Mouse (Mus musculus): ENCODE measurements around the gene Tk1. TPM values are rescaled to one million over a fixed set of nuclear protein-coding genes. Genes with fewer than 3 reads are reported as not detected.

Gene Tk1
- polyA plus RNA-seq, 1 experiment from 2014 or later = 9.8 TPM

DNA sequence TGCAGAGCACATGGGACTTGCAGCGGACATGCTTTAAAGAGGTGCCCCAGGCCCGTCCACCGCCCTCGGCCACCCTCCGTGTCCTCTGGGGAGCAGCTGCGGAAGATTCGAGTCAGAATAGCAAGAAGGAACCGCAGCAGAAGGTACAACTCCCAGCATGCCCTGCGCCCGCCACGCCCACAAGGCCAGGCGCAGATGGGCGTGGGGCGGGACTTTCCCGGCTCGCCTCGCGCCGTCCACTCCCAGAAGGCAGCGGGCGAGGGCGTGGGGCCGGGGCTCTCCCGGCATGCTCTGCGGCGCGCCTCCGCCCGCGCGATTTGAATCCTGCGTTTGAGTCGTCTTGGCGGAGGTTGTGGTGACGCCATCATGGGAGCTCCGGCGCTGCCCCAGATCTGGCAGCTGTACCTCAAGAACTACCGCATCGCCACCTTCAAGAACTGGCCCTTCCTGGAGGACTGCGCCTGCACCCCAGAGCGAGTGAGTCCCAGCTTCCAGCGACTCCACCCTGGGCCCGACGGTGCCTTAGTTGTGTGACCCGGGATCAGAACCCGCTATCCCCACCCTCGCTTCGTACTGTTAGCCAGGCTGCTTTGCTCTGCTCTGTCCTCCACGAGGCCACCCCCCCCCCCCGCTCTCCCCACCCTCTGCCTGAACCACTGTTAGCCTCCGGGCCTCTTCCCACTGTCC is 23.2 kb upstream of the Tk1 start, which contains the start of gene Birc5:
Birc5 (plus strand) TSS at position 267 of the 687 bp plus-strand sequence.
- Histone ChIP-seq H3K4me3 (ENCODE audit: low read depth, low read length) (peak within 1 kb of the TSS; percentile 69), H3K27ac (ENCODE audit: low read length) (peak within 1 kb of the TSS; percentile 98), H3K9ac (ENCODE audit: low read depth, low read length) (peak within 1 kb of the TSS; percentile 95), H3K4me1 (ENCODE audit: control insufficient read depth, insufficient read depth, low read length) (peaks cover 14% of the 10 kb centered on the region), H3K36me3 (ENCODE audit: control insufficient read depth, insufficient read depth, low read length) (no peaks in the 10 kb centered on the region), H3K27me3 (ENCODE audit: control insufficient read depth, insufficient read depth, low read depth, low read length) (no peaks in the 10 kb centered on the region), H3K4me2 (ENCODE audit: low read length) (peak within 1 kb of the TSS; percentile 84), H3K9me3 (replicated peaks; ENCODE audit: control insufficient read depth, low read length, poor library complexity, severe bottlenecking) (no peaks in the 10 kb centered on the region)
- WGBS = under 1% methylated on average over 51 of the region's 51 CpGs
- peak; percentile 95 for ATAC-seq

DNA sequence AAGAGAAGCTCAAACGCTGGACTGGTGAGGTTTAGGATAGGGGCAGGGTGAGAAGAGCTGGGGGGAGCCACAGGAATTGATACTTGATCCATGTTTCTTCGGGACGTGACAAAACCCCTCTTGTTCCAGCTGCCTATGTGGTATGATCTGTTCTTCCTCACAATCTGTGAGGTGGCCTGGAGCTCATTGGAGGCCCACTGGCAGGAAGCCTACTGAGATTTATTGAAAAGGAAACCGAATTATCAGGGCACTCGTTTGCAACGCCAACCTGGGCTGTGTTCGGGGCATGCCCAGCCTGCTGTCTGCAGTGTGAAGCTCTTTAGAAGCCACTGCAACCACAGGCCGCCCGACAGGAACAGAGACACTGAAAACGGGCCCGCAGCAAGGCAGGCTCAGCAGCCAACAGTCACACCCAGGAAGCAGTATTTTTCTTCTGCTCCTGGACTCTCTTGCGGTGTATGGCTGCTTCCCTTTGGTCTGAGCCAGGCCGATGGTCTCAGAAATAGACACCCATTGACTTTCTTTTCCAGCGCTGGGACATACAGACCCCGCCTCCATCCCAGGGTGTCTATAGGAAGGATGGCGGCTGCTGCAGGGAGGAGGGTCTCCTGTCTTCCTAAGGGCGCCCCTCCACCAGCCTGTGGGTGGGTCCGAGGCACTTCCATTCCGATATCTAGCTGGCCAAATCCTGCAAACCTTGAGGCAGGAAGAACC is 22.5 kb upstream of the Tk1 start:
- WGBS = 13% methylated on average over 19 of the region's 19 CpGs
- Histone ChIP-seq H3K4me3 (ENCODE audit: low read depth, low read length) (peak overlapping the region; percentile 69), H3K9me3 (replicated peaks; ENCODE audit: control insufficient read depth, low read length, poor library complexity, severe bottlenecking) (no peaks in the 10 kb centered on the region), H3K27me3 (ENCODE audit: control insufficient read depth, insufficient read depth, low read depth, low read length) (no peaks in the 10 kb centered on the region), H3K4me2 (ENCODE audit: low read length) (peak overlapping the region; percentile 84), H3K4me1 (ENCODE audit: control insufficient read depth, insufficient read depth, low read length) (peaks cover 14% of the 10 kb centered on the region), H3K9ac (ENCODE audit: low read depth, low read length) (peak overlapping the region; percentile 95), H3K27ac (ENCODE audit: low read length) (peak overlapping the region; percentile 98), H3K36me3 (ENCODE audit: control insufficient read depth, insufficient read depth, low read length) (no peaks in the 10 kb centered on the region)
- ATAC-seq = peak; percentile 88

DNA sequence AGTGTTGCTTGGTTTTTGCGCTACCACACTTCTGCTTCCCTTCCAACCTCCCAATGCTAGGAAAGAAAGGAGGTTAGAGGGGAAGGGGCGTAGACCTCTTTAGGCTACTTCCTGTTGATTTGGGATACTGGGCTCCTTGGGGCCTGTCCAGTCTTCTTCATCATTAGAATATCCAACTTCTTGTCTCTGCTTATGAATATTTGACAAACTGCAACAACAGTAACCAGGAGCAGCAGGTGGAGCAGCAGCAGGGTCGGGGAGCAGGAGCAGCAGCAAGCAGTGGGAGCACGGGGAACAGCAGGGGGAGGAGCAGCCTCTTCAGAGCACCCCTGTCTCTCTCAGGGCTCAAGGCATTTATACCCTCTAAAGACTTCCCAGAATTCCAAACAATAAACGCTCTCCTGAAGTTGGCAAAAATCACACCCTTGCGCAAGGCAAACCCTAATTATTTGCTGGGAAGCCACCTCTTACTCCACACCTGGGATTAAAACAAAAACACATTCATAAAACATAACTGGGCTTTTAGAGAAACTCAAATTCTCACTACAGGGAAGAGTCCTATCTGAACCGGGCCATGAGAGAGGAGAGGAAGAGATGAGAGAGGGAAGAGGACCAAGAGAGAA is 21.8 kb upstream of the Tk1 start:
- Histone ChIP-seq H3K27ac (ENCODE audit: low read length) (peak overlapping the region; percentile 98), H3K4me1 (ENCODE audit: control insufficient read depth, insufficient read depth, low read length) (peaks cover 14% of the 10 kb centered on the region), H3K4me3 (ENCODE audit: low read depth, low read length) (no peak overlapping the region; the same call in 1 of the 2 replicates), H3K9ac (ENCODE audit: low read depth, low read length) (peak overlapping the region; percentile 95), H3K4me2 (ENCODE audit: low read length) (peak overlapping the region; percentile 84), H3K9me3 (replicated peaks; ENCODE audit: control insufficient read depth, low read length, poor library complexity, severe bottlenecking) (no peaks in the 10 kb centered on the region), H3K27me3 (ENCODE audit: control insufficient read depth, insufficient read depth, low read depth, low read length) (no peaks in the 10 kb centered on the region), H3K36me3 (ENCODE audit: control insufficient read depth, insufficient read depth, low read length) (no peaks in the 10 kb centered on the region)
- ATAC-seq = no peak
- 85% methylated on average over 7 of the region's 7 CpGs for WGBS

DNA sequence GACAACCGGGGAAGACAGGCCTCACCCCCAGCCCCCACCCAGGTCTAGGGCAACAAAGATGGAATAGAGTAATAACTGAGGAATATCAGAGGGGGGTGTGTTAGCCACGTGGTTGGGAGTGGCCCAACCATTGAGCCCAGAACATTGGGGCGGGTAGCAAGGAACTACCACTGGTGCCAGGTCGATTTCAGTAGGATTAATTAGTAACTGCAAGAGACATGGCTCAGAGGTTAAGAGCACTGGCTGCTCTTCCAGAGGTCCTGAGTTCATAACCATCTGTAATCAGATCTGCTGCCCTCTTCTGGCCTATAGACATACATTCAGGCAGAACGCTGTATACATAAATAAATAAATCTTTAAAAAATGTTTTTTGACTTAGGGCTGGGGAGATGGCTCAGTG is 20.7 kb upstream of the Tk1 start:
- H3K4me3 ChIP-seq (ENCODE audit: low read depth, low read length) = no peak overlapping the region
- H3K4me1 ChIP-seq (ENCODE audit: control insufficient read depth, insufficient read depth, low read length) = peaks cover 14% of the 10 kb centered on the region
- H3K9me3 ChIP-seq (replicated peaks; ENCODE audit: control insufficient read depth, low read length, poor library complexity, severe bottlenecking) = no peaks in the 10 kb centered on the region
- no peak overlapping the region for H3K4me2 ChIP-seq (ENCODE audit: low read length)
- no peaks in the 10 kb centered on the region for H3K27me3 ChIP-seq (ENCODE audit: control insufficient read depth, insufficient read depth, low read depth, low read length)
- 59% methylated on average over 5 of the region's 5 CpGs for WGBS
- no peak overlapping the region for H3K27ac ChIP-seq (ENCODE audit: low read length)
- ATAC-seq = no peak
- no peaks in the 10 kb centered on the region for H3K36me3 ChIP-seq (ENCODE audit: control insufficient read depth, insufficient read depth, low read length)
- no peak overlapping the region for H3K9ac ChIP-seq (ENCODE audit: low read depth, low read length)

DNA sequence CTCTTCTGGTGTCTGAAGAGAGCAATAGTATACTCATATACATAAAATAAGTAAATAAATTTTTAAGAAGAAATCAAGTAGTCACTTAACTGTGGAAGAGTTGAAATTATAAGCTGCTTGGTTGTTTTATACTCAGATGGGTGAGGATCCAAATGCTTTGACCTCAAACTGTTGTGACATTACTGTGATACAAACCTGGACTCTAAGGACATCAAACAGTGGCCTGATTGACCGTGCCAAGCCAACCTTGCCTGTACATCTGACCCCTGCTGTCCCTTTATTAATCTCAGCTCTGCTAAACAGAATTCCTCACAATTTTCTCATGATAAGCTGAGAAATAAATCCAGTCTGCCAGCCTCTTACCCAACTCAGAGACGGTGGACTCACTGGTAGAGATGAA is 19.8 kb upstream of the Tk1 start:
- Histone ChIP-seq H3K4me2 (ENCODE audit: low read length) (no peak overlapping the region), H3K36me3 (ENCODE audit: control insufficient read depth, insufficient read depth, low read length) (no peaks in the 10 kb centered on the region), H3K4me1 (ENCODE audit: control insufficient read depth, insufficient read depth, low read length) (peaks cover 14% of the 10 kb centered on the region), H3K9me3 (replicated peaks; ENCODE audit: control insufficient read depth, low read length, poor library complexity, severe bottlenecking) (no peaks in the 10 kb centered on the region), H3K27ac (ENCODE audit: low read length) (no peak overlapping the region), H3K9ac (ENCODE audit: low read depth, low read length) (no peak overlapping the region), H3K4me3 (ENCODE audit: low read depth, low read length) (no peak overlapping the region), H3K27me3 (ENCODE audit: control insufficient read depth, insufficient read depth, low read depth, low read length) (no peaks in the 10 kb centered on the region)
- 85% methylated on average over 2 of the region's 2 CpGs for WGBS
- ATAC-seq = no peak

DNA sequence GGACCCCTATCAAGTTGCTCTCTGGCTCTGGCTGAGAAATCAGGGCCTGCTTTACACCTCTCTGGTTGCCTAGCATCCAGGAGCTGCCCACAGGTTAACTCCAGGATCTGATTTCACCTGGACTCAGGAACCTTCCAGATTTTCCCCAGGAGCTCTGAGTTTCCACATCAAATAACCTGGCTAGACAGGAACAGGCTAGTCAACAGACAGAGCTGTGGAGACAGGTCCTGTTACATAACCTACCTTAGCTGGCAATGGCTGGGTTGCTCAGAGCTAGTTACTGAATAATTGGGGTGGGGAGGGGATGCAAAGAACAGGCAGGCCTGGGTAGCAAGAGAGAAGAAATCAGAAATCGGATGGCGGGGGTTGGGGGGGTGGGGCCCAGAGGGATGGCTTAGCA is 19.1 kb upstream of the Tk1 start:
- 75% methylated on average over 2 of the region's 2 CpGs for WGBS

DNA sequence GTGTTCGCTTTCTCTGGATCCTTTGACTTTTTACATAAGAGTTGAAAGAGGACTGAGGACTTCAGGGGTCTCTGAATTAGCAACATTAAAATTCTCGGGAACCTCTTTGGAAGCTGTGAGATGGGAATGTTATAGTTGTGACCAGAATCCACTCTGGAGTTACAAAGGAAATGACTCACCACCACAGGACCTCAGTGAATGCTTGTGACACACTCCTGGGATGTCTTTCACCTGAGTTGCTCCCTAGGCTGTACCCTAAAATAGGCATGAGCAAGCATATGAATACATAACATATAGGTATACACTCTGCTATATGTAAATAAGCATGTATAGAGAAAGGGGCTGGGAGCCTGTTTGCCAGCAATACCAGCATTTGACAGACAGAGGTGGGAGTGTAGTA is 17.5 kb upstream of the Tk1 start:
- WGBS = 93% methylated on average over 2 of the region's 2 CpGs
- Histone ChIP-seq H3K36me3 (ENCODE audit: control insufficient read depth, insufficient read depth, low read length) (no peaks in the 10 kb centered on the region), H3K9me3 (replicated peaks; ENCODE audit: control insufficient read depth, low read length, poor library complexity, severe bottlenecking) (no peaks in the 10 kb centered on the region), H3K27me3 (ENCODE audit: control insufficient read depth, insufficient read depth, low read depth, low read length) (no peaks in the 10 kb centered on the region), H3K4me2 (ENCODE audit: low read length) (no peak overlapping the region), H3K9ac (ENCODE audit: low read depth, low read length) (no peak overlapping the region), H3K27ac (ENCODE audit: low read length) (no peak overlapping the region), H3K4me1 (ENCODE audit: control insufficient read depth, insufficient read depth, low read length) (peaks cover 9% of the 10 kb centered on the region), H3K4me3 (ENCODE audit: low read depth, low read length) (no peak overlapping the region)
- no peak for ATAC-seq

More for the DNA sequence above, 19.1 kb upstream of the Tk1 start:
- Histone ChIP-seq H3K27ac (ENCODE audit: low read length) (no peak overlapping the region), H3K4me2 (ENCODE audit: low read length) (no peak overlapping the region), H3K27me3 (ENCODE audit: control insufficient read depth, insufficient read depth, low read depth, low read length) (no peaks in the 10 kb centered on the region), H3K9me3 (replicated peaks; ENCODE audit: control insufficient read depth, low read length, poor library complexity, severe bottlenecking) (no peaks in the 10 kb centered on the region), H3K4me3 (ENCODE audit: low read depth, low read length) (no peak overlapping the region), H3K36me3 (ENCODE audit: control insufficient read depth, insufficient read depth, low read length) (no peaks in the 10 kb centered on the region), H3K9ac (ENCODE audit: low read depth, low read length) (no peak overlapping the region), H3K4me1 (ENCODE audit: control insufficient read depth, insufficient read depth, low read length) (peaks cover 14% of the 10 kb centered on the region)
- no peak for ATAC-seq

DNA sequence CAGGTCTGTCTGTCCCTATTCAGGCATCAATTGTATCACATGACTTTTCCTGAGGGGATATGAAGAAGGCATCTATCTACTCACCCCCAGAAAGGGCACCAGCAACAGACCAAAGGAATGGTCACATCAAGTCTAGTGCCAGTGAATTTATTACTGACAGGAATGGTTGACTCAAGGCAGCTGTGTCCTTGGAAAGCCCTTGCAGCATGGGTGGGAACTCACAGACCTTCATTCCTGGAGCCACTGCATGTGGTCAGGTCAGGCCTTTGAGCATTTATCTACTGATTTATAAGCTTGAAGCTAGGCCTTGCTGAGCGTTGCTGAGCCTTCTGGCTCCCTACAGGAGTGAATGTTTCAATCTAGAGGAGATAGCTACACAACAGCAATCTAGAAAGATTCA is 15.0 kb upstream of the Tk1 start:
- WGBS = 61% methylated on average over 1 of the region's 1 CpGs
- ATAC-seq = no peak
- H3K27me3 ChIP-seq (ENCODE audit: control insufficient read depth, insufficient read depth, low read depth, low read length) = no peaks in the 10 kb centered on the region
- H3K27ac ChIP-seq (ENCODE audit: low read length) = no peak overlapping the region
- H3K9me3 ChIP-seq (replicated peaks; ENCODE audit: control insufficient read depth, low read length, poor library complexity, severe bottlenecking) = no peaks in the 10 kb centered on the region
- no peak overlapping the region for H3K9ac ChIP-seq (ENCODE audit: low read depth, low read length)
- no peak overlapping the region for H3K4me3 ChIP-seq (ENCODE audit: low read depth, low read length)
- no peak overlapping the region for H3K4me2 ChIP-seq (ENCODE audit: low read length)
- H3K36me3 ChIP-seq (ENCODE audit: control insufficient read depth, insufficient read depth, low read length) = no peaks in the 10 kb centered on the region
- H3K4me1 ChIP-seq (ENCODE audit: control insufficient read depth, insufficient read depth, low read length) = no peaks in the 10 kb centered on the region; the same call in 1 of the 2 replicates

DNA sequence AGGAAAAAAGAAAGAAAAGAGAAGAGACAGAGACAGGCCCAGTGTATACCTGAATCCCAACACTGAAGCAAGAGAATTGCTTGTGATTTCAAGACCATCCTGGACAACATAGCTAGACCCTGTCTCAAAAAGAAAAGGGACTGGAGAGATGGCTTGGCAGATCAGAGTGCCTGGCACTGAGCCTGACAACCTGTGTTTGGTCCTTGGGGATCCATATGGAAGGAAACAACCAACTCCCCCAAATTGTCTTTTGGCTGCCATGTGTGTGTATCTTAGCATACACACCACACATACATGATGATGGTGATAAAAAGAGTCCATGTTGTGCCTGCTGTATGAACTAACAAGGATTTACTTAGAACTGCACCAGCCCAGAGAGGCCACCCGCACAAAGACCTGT is 13.1 kb upstream of the Tk1 start:
- Histone ChIP-seq H3K36me3 (ENCODE audit: control insufficient read depth, insufficient read depth, low read length) (no peaks in the 10 kb centered on the region), H3K27me3 (ENCODE audit: control insufficient read depth, insufficient read depth, low read depth, low read length) (no peaks in the 10 kb centered on the region), H3K9ac (ENCODE audit: low read depth, low read length) (no peak overlapping the region), H3K27ac (ENCODE audit: low read length) (no peak overlapping the region), H3K4me2 (ENCODE audit: low read length) (no peak overlapping the region), H3K4me1 (ENCODE audit: control insufficient read depth, insufficient read depth, low read length) (no peaks in the 10 kb centered on the region; the same call in 1 of the 2 replicates), H3K4me3 (ENCODE audit: low read depth, low read length) (no peak overlapping the region), H3K9me3 (replicated peaks; ENCODE audit: control insufficient read depth, low read length, poor library complexity, severe bottlenecking) (no peaks in the 10 kb centered on the region)
- ATAC-seq = no peak
- WGBS = 94% methylated on average over 1 of the region's 1 CpGs

Measured in midbrain, embryonic 16.5 days (tissue).